Mouse (Mus musculus) midbrain, postnatal 0 days (tissue): ENCODE data around the gene Cd27. TPM values are rescaled to one million over a fixed set of nuclear protein-coding genes. Genes with fewer than 3 reads are reported as not detected.
"Not testable (repeated sequence)": the region's sequence is repeated elsewhere in the genome, so short reads cannot be mapped to it uniquely, and the experiment has no call there.

ENCODE experiments used
- ATAC-seq: fragments of 200-750 bp; cut with Nextera tagmentation; 2 replicates; pipeline ENCODE4 v1.8.0; 2017; ENCODE audit warnings: moderate number of reproducible peaks, mild to moderate bottlenecking, moderate TSS enrichment, moderate library complexity; ENCODE audit not compliant: low FRiP score
- DNase-seq: peaks from one replicate; pipeline ENCODE4 v3.0.0-alpha.2; 2015; ENCODE audit warnings: low spot score
- H3K27ac ChIP-seq: fragments of 300-500 bp; sonication (generic); 2 replicates; pipeline ENCODE4 v1.5.1; 2014; ENCODE audit warnings: low read depth, mild to moderate bottlenecking, low read length, mixed read lengths
- H3K27me3 ChIP-seq: fragments of 300-500 bp; sonication (generic); 2 replicates; pipeline ENCODE4 v1.6.1; 2014; ENCODE audit warnings: low read length, control low read depth, mixed read lengths; ENCODE audit not compliant: insufficient read depth
- H3K36me3 ChIP-seq: fragments of 300-500 bp; sonication (generic); 2 replicates; pipeline ENCODE4 v1.6.1; 2014; ENCODE audit warnings: low read length, control low read depth, mixed read lengths; ENCODE audit not compliant: insufficient read depth
- H3K4me1 ChIP-seq: fragments of 300-500 bp; sonication (generic); 2 replicates; pipeline ENCODE4 v1.6.1; 2014; ENCODE audit warnings: mild to moderate bottlenecking, control low read depth, antibody characterized with exemption, low read length, mixed read lengths; ENCODE audit not compliant: insufficient read depth
- H3K4me2 ChIP-seq: fragments of 300-500 bp; sonication (generic); 2 replicates; pipeline ENCODE4 v1.6.1; 2014; ENCODE audit warnings: low read depth, mild to moderate bottlenecking, low read length, mixed read lengths; ENCODE audit not compliant: poor library complexity, severe bottlenecking
- H3K4me3 ChIP-seq: fragments of 300-500 bp; sonication (generic); 2 replicates; pipeline ENCODE4 v1.5.1; 2014; ENCODE audit warnings: low read depth, mild to moderate bottlenecking, low read length, moderate library complexity
- H3K9ac ChIP-seq: fragments of 300-500 bp; sonication (generic); replicated peaks from 2 replicates; pipeline ENCODE4 v1.6.1; 2014; ENCODE audit warnings: mild to moderate bottlenecking, low read length, moderate library complexity, mixed read lengths; ENCODE audit not compliant: poor library complexity, severe bottlenecking
- H3K9me3 ChIP-seq: fragments of 300-500 bp; sonication (generic); 2 replicates; pipeline ENCODE4 v1.6.1; 2016; ENCODE audit warnings: low read length, control low read depth
- CTCF ChIP-seq: IDR thresholded peaks from 2 replicates; pipeline ENCODE4 v1.5.1; 2016; ENCODE audit warnings: antibody characterized with exemption, mild to moderate bottlenecking
- whole genome bisulfite sequencing: fragments of 180-500 bp; shearing (Covaris S2); extraction: QIAGEN DNeasy Blood & Tissue Kit; methylation state at CpG from one replicate; pipeline ENCODE4 v1.1.7; 2014; 5-methylcytosine and 5-hydroxymethylcytosine counted together
- polyA plus RNA-seq: library from polyadenylated mRNA; unstranded; fragments of >200 nt; fragmentation: Nextera tagmentation; extraction: Ambion mirVana; gene quantifications from 2 replicates; pipeline ENCODE4 v1.2.1, GENCODE M21; 2015
- total RNA-seq: library from RNA; depleted of rRNA; stranded (reverse); fragments of >200 nt; gene quantifications from 2 replicates; pipeline ENCODE4 v1.2.3, GENCODE M21; 2014

Cd27 gene
- total and polyA plus RNA-seq, 2 experiments from 2014 or later = 0.70 TPM; not detected in 1

GRCm38 (mm10) chr6:125274841-125275563 is 38.2 kb upstream of the Cd27 start:
- H3K27ac ChIP-seq = no peak overlapping the region
- TF ChIP-seq CTCF = peak; percentile 69
- no peak overlapping the region for H3K4me2 ChIP-seq
- ATAC-seq (no peak), DNase-seq (peak; percentile 70)
- H3K9me3 ChIP-seq = no peaks in the 10 kb centered on the region
- H3K4me3 ChIP-seq = no peak overlapping the region
- no peak overlapping the region for H3K9ac ChIP-seq
- H3K27me3 ChIP-seq = no peaks in the 10 kb centered on the region
- H3K4me1 ChIP-seq = no peaks in the 10 kb centered on the region
- WGBS = 58% methylated on average over 15 of the region's 15 CpGs
- H3K36me3 ChIP-seq = no peaks in the 10 kb centered on the region

GRCm38 (mm10) chr6:125272228-125272785 is 35.5 kb upstream of the Cd27 start:
- Histone ChIP-seq H3K9me3 (no peaks in the 10 kb centered on the region), H3K4me1 (no peaks in the 10 kb centered on the region), H3K4me3 (no peak overlapping the region), H3K27me3 (no peaks in the 10 kb centered on the region), H3K36me3 (no peaks in the 10 kb centered on the region), H3K4me2 (no peak overlapping the region), H3K9ac (no peak overlapping the region), H3K27ac (no peak overlapping the region)
- DNase-seq = no peak
- ATAC-seq = no peak
- TF ChIP-seq CTCF = no peak
- 77% methylated on average over 10 of the region's 10 CpGs for WGBS

GRCm38 (mm10) chr6:125271455-125272227 is 34.8 kb upstream of the Cd27 start:
- Histone ChIP-seq H3K36me3 (no peaks in the 10 kb centered on the region), H3K9ac (no peak overlapping the region; the same call in 1 of the 2 replicates), H3K4me2 (peak overlapping the region; percentile 26), H3K9me3 (no peaks in the 10 kb centered on the region), H3K4me3 (no peak overlapping the region), H3K27ac (no peak overlapping the region), H3K4me1 (no peaks in the 10 kb centered on the region), H3K27me3 (no peaks in the 10 kb centered on the region)
- TF ChIP-seq CTCF = peak; percentile 97
- peak; percentile 85 for ATAC-seq
- WGBS = 17% methylated on average over 17 of the region's 17 CpGs
- peak; percentile 94 for DNase-seq

GRCm38 (mm10) chr6:125268799-125269198 is 32.0 kb upstream of the Cd27 start:
- Histone ChIP-seq H3K4me3 (no peak overlapping the region), H3K4me2 (no peak overlapping the region), H3K27me3 (no peaks in the 10 kb centered on the region), H3K36me3 (no peaks in the 10 kb centered on the region), H3K9me3 (no peaks in the 10 kb centered on the region), H3K4me1 (no peaks in the 10 kb centered on the region), H3K27ac (no peak overlapping the region), H3K9ac (no peak overlapping the region)
- 47% methylated on average over 6 of the region's 6 CpGs for WGBS
- DNase-seq (no peak), ATAC-seq (no peak)
- TF ChIP-seq CTCF = no peak

DNA sequence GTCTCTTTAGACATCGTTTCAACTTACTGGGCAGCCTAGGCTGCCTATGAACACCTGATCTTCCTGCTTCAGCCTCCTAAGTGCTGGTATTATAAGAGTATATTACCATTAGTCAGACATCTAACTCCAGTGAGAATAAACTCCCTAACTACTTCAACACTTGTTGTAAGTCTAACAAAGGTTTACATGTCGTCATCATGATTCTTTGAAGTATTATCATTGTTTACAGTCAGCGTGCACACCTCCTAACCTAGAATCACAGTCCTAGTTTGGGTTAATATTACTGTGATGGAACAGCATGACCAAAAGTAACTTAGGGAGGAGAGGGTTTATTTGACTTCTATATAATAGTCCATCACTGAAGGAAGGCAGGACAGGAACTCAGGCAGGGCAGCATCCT is 30.7 kb upstream of the Cd27 start:
- H3K4me2 ChIP-seq = no peak overlapping the region
- no peaks in the 10 kb centered on the region for H3K36me3 ChIP-seq
- H3K27me3 ChIP-seq = no peaks in the 10 kb centered on the region
- H3K4me3 ChIP-seq = no peak overlapping the region
- 81% methylated on average over 3 of the region's 3 CpGs for WGBS
- no peaks in the 10 kb centered on the region for H3K4me1 ChIP-seq
- H3K27ac ChIP-seq = no peak overlapping the region
- no peaks in the 10 kb centered on the region for H3K9me3 ChIP-seq
- H3K9ac ChIP-seq = no peak overlapping the region
- no peak for TF ChIP-seq CTCF
- DNase-seq (no peak), ATAC-seq (no peak)

DNA sequence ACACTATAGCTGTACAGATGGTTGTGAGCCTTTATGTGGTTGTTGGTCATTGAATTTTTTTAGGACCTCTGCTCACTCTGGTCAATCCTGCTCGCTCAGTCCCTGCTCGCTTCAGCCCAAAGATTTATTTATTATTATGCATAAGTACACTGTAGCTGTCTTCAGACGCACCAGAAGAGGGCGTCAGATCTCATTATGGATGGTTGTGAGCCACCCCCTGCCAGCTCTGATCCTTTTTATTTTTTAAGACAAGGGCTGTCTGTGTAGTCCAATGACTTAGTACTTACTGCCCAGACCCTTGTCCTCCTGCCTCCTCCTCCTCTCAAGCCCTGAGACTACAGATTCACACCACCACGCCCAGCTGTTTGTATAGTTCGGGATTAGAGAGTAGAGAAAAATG is 29.8 kb upstream of the Cd27 start:
- not testable (repeated sequence) for DNase-seq, H3K4me3 ChIP-seq, H3K4me2 ChIP-seq, H3K9me3 ChIP-seq, H3K27me3 ChIP-seq, H3K9ac ChIP-seq, H3K36me3 ChIP-seq, ATAC-seq, H3K4me1 ChIP-seq, H3K27ac ChIP-seq
- WGBS = 67% methylated on average over 6 of the region's 6 CpGs
